Mouse (Mus musculus) hindlimb bud, embryonic 11.5 days (tissue): ENCODE results near the gene Kcnj11.
A peak's percentile ranks its signal among the peaks of the same experiment; 100 is the strongest.

Source experiments
- DNase-seq: peaks from one replicate; pipeline ENCODE4 v3.0.0-alpha.2; 2012; ENCODE audit warnings: low read depth, low spot score; ENCODE audit errors: extremely low spot score

Gene Kcnj11

GRCm38 (mm10) chr7:46100563-46100962, at the start of gene Kcnj11:
TSS of gene Kcnj11 (minus strand) at chr7:46100764.
- peak; percentile 46 for DNase-seq

GRCm38 (mm10) chr7:46147417-46147816, 46.9 kb upstream of the Kcnj11 start:
- DNase-seq = no peak

- DNase-seq = no peak
Observed at GRCm38 (mm10) chr7:46146675-46147308, 46.2 kb upstream of the Kcnj11 start.

- no peak for DNase-seq
Observed at GRCm38 (mm10) chr7:46144061-46144460, 43.5 kb upstream of the Kcnj11 start.

- DNase-seq = no peak
Observed at GRCm38 (mm10) chr7:46138329-46138930, 37.9 kb upstream of the Kcnj11 start.

- DNase-seq = no peak
Observed at GRCm38 (mm10) chr7:46133858-46134257, 33.3 kb upstream of the Kcnj11 start.

GRCm38 (mm10) chr7:46132229-46132628, 31.7 kb upstream of the Kcnj11 start:
- no peak for DNase-seq

GRCm38 (mm10) chr7:46131806-46132205, 31.2 kb upstream of the Kcnj11 start:
- no peak for DNase-seq

- DNase-seq = no peak
Observed at GRCm38 (mm10) chr7:46131266-46131665, 30.7 kb upstream of the Kcnj11 start.

GRCm38 (mm10) chr7:46130723-46131122, 30.2 kb upstream of the Kcnj11 start:
- no peak for DNase-seq

GRCm38 (mm10) chr7:46129463-46130179, 29.1 kb upstream of the Kcnj11 start:
- DNase-seq = no peak

GRCm38 (mm10) chr7:46128196-46128595, 27.6 kb upstream of the Kcnj11 start:
- no peak for DNase-seq

GRCm38 (mm10) chr7:46125340-46125739, 24.8 kb upstream of the Kcnj11 start:
- no peak for DNase-seq

GRCm38 (mm10) chr7:46124460-46124859, 23.9 kb upstream of the Kcnj11 start:
- no peak for DNase-seq

GRCm38 (mm10) chr7:46122964-46123363, 22.4 kb upstream of the Kcnj11 start:
- DNase-seq = no peak

GRCm38 (mm10) chr7:46117035-46117434, 16.5 kb upstream of the Kcnj11 start:
- no peak for DNase-seq

- DNase-seq = no peak
Observed at GRCm38 (mm10) chr7:46116118-46116581, 15.6 kb upstream of the Kcnj11 start.

GRCm38 (mm10) chr7:46113435-46113834, 12.9 kb upstream of the Kcnj11 start:
- DNase-seq = no peak

- no peak for DNase-seq
Observed at GRCm38 (mm10) chr7:46111938-46112337, 11.4 kb upstream of the Kcnj11 start.

- DNase-seq = no peak
Observed at GRCm38 (mm10) chr7:46111212-46111817, 10.8 kb upstream of the Kcnj11 start.

GRCm38 (mm10) chr7:46110079-46110478, 9.5 kb upstream of the Kcnj11 start:
- no peak for DNase-seq

GRCm38 (mm10) chr7:46105484-46105883, 4.9 kb upstream of the Kcnj11 start:
- no peak for DNase-seq
